Mouse (Mus musculus) brain, adult 2 months (tissue): ENCODE measurements around the gene Rprd1b.

ENCODE experiments used
- DNase-seq: peaks from one replicate; pipeline ENCODE4 v3.0.0; 2011; ENCODE audit warnings: low read depth, low spot score

Gene Rprd1b

GRCm38 (mm10) chr2:158043504-158043903 is 15.2 kb downstream of the Rprd1b start:
- DNase-seq = no peak

- no peak for DNase-seq
These were observed 17.9 kb downstream of the Rprd1b start for GRCm38 (mm10) chr2:158046186-158046585.

GRCm38 (mm10) chr2:158047903-158048302 is 19.6 kb downstream of the Rprd1b start:
- peak; percentile 77 for DNase-seq

- no peak for DNase-seq
These were observed 20.4 kb downstream of the Rprd1b start for GRCm38 (mm10) chr2:158048718-158049117.

- no peak for DNase-seq
These were observed 21.8 kb downstream of the Rprd1b start for GRCm38 (mm10) chr2:158050116-158050515.

GRCm38 (mm10) chr2:158054596-158054995 is 26.3 kb downstream of the Rprd1b start:
- DNase-seq = no peak

- DNase-seq = peak; percentile 30
These were observed 27.1 kb downstream of the Rprd1b start for GRCm38 (mm10) chr2:158055383-158055782.

GRCm38 (mm10) chr2:158057030-158057429 is 28.7 kb downstream of the Rprd1b start:
- DNase-seq = peak; percentile 98

GRCm38 (mm10) chr2:158058534-158058933 is 30.2 kb downstream of the Rprd1b start:
- peak; percentile 89 for DNase-seq

GRCm38 (mm10) chr2:158059666-158060105 is 31.4 kb downstream of the Rprd1b start:
- no peak for DNase-seq

GRCm38 (mm10) chr2:158063036-158063435 is 34.7 kb downstream of the Rprd1b start:
- no peak for DNase-seq

GRCm38 (mm10) chr2:158064571-158065048 is 36.3 kb downstream of the Rprd1b start:
- DNase-seq = peak; percentile 72

GRCm38 (mm10) chr2:158065064-158065463 is 36.8 kb downstream of the Rprd1b start:
- DNase-seq = no peak

- no peak for DNase-seq
These were observed 38.2 kb downstream of the Rprd1b start for GRCm38 (mm10) chr2:158066456-158066855.

GRCm38 (mm10) chr2:158067260-158067824 is 39.0 kb downstream of the Rprd1b start:
- no peak for DNase-seq

GRCm38 (mm10) chr2:158068444-158068971 is 40.2 kb downstream of the Rprd1b start:
- no peak for DNase-seq

GRCm38 (mm10) chr2:158070885-158071632 is 42.8 kb downstream of the Rprd1b start:
- DNase-seq = no peak

GRCm38 (mm10) chr2:158071633-158071995 is 43.3 kb downstream of the Rprd1b start:
- DNase-seq = no peak

- DNase-seq = no peak
These were observed 46.5 kb downstream of the Rprd1b start for GRCm38 (mm10) chr2:158074835-158075234.

GRCm38 (mm10) chr2:158076690-158077089 is 48.4 kb downstream of the Rprd1b start:
- no peak for DNase-seq

- DNase-seq = no peak
These were observed 49.7 kb downstream of the Rprd1b start for GRCm38 (mm10) chr2:158077981-158078380.

- DNase-seq = no peak
These were observed 50.7 kb downstream of the Rprd1b start for GRCm38 (mm10) chr2:158078971-158079370.

- DNase-seq = peak; percentile 68
These were observed 51.6 kb downstream of the Rprd1b start for GRCm38 (mm10) chr2:158079843-158080395.
